Mouse (Mus musculus) layer of hippocampus, adult 8-10 months (tissue): ENCODE results near the gene Fancc. TPM values are rescaled to one million over a fixed set of nuclear protein-coding genes. Genes with fewer than 3 reads are reported as not detected.
A peak's percentile ranks its signal among the peaks of the same experiment; 100 is the strongest.
"Not testable (repeated sequence)": the region's sequence is repeated elsewhere in the genome, so short reads cannot be mapped to it uniquely, and the experiment has no call there.

Source experiments
- DNase-seq, 2 experiments: peaks; one replicate each; pipeline ENCODE4 v3.0.0; 2022; ENCODE audit warnings: low spot score in 2 of 2
- total RNA-seq, 4 experiments: library from RNA; stranded (reverse); gene quantifications; 2 replicates each; pipeline ENCODE4 v1.2.4; 2022

Gene Fancc
- total RNA-seq, 4 experiments from 2014 or later = 6.8 to 10.5 (median 8.4) TPM

- no peak for DNase-seq
Measured at GRCm38 (mm10) chr13:63319814-63320213, 177.3 kb downstream of the Fancc start.

- DNase-seq = peak; percentile 52 to 71
Measured at GRCm38 (mm10) chr13:63317681-63318104, 179.4 kb downstream of the Fancc start.

- no peak for DNase-seq
Measured at GRCm38 (mm10) chr13:63316407-63316806, 180.7 kb downstream of the Fancc start.

- DNase-seq = no peak
Measured at GRCm38 (mm10) chr13:63315777-63316176, 181.3 kb downstream of the Fancc start.

GRCm38 (mm10) chr13:63315111-63315510 is 182.0 kb downstream of the Fancc start:
- not testable (repeated sequence) for DNase-seq

GRCm38 (mm10) chr13:63314608-63314920 is 182.5 kb downstream of the Fancc start:
- DNase-seq = no peak

GRCm38 (mm10) chr13:63313748-63314607 is 183.1 kb downstream of the Fancc start:
- DNase-seq = no peak

GRCm38 (mm10) chr13:63313247-63313646 is 183.8 kb downstream of the Fancc start:
- no peak for DNase-seq

- no peak for DNase-seq
Measured at GRCm38 (mm10) chr13:63311156-63311555, 185.9 kb downstream of the Fancc start.

GRCm38 (mm10) chr13:63309563-63309962 is 187.5 kb downstream of the Fancc start:
- no peak for DNase-seq

- peak; percentile 68 to 81 for DNase-seq
Measured at GRCm38 (mm10) chr13:63306768-63307167, 190.3 kb downstream of the Fancc start.

- DNase-seq = peak; percentile 56 to 67
Measured at GRCm38 (mm10) chr13:63305160-63306011, 191.7 kb downstream of the Fancc start.

- no peak for DNase-seq
Measured at GRCm38 (mm10) chr13:63304799-63305159, 192.3 kb downstream of the Fancc start.

GRCm38 (mm10) chr13:63304124-63304792 is 192.8 kb downstream of the Fancc start:
- DNase-seq = no peak

GRCm38 (mm10) chr13:63302381-63302780 is 194.7 kb downstream of the Fancc start:
- no peak for DNase-seq

- peak in 1 of 2 experiments; percentile 54 for DNase-seq
Measured at GRCm38 (mm10) chr13:63301764-63302209, 195.3 kb downstream of the Fancc start.

- no peak for DNase-seq
Measured at GRCm38 (mm10) chr13:63300929-63301328, 196.1 kb downstream of the Fancc start.

- DNase-seq = no peak
Measured at GRCm38 (mm10) chr13:63298931-63299330, 198.1 kb downstream of the Fancc start.

GRCm38 (mm10) chr13:63297933-63298332 is 199.1 kb downstream of the Fancc start:
- DNase-seq = no peak

- no peak for DNase-seq
Measured at GRCm38 (mm10) chr13:63297003-63297402, 200.1 kb downstream of the Fancc start.

- no peak for DNase-seq
Measured at GRCm38 (mm10) chr13:63296300-63296699, 200.8 kb downstream of the Fancc start.
